Mouse (Mus musculus): ENCODE data around the gene Dusp15.

GRCm38 (mm10) chr2:152916111-152916510 lies 35.4 kb downstream of the Dusp15 start:
- no peak for TF ChIP-seq MAFK (IDR thresholded peaks at IDR 0.05; ENCODE audit: insufficient read depth, low read depth, low read length)
- TF ChIP-seq CHD2 (IDR thresholded peaks at IDR 0.05; ENCODE audit: low read depth, low read length): no peak
- no peak for TF ChIP-seq ZNF384 (IDR thresholded peaks at IDR 0.05; ENCODE audit: low read depth, low read length)
